Mouse (Mus musculus) kidney, adult 2 months (tissue): Measurements from ENCODE around the gene Zfp109.
"Not testable (repeated sequence)": the region's sequence is repeated elsewhere in the genome, so short reads cannot be mapped to it uniquely, and the experiment has no call there.

Experiments used
- CTCF ChIP-seq: fragments of 200-500 bp; conservative IDR thresholded peaks from 2 replicates; pipeline ENCODE4 v1.5.1; 2011; ENCODE audit warnings: low read depth, mild to moderate bottlenecking, control low read depth, low read length, moderate library complexity, mixed read lengths; ENCODE audit not compliant: insufficient read depth, insufficient read length
- POLR2A ChIP-seq: fragments of 200-500 bp; IDR thresholded peaks from one replicate; pipeline ENCODE4 v1.6.1; 2011; ENCODE audit warnings: low read depth, low read length, control low read depth

DNA sequence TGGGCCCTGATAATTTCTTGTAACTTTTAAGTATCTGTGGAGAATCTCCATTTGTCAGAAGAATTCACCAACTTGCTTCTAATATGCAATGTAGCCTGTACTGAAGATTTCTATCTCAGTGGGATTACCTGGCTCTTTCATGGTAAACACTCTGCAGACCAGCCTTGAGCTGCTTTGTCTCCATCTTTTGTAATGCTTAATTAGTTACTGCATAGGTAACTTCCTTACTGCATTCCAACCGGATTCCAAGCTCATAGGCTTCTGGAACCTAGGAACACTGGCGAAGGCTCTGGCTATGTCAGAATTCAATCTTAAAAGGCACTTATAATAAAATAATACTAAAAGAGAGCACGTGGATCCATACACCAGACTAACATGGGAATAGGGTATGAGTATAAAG, 41.4 kb upstream of the Zfp109 start:
- TF ChIP-seq CTCF, POLR2A: not testable (repeated sequence)
